Mouse (Mus musculus) intestine, embryonic 15.5 days (tissue): ENCODE data around the gene Nudt22. TPM values are rescaled to one million over a fixed set of nuclear protein-coding genes. Genes with fewer than 3 reads are reported as not detected.
"Not testable (repeated sequence)": the region's sequence is repeated elsewhere in the genome, so short reads cannot be mapped to it uniquely, and the experiment has no call there.

Source experiments
- ATAC-seq: fragments of 200-750 bp; cut with Nextera tagmentation; 2 replicates; pipeline ENCODE4 v1.8.0; 2017; ENCODE audit warnings: moderate TSS enrichment, moderate library complexity
- H3K27ac ChIP-seq: fragments of 300-500 bp; sonication (generic); 2 replicates; pipeline ENCODE4 v1.5.1; 2015; ENCODE audit warnings: mild to moderate bottlenecking, inconsistent platforms
- H3K27me3 ChIP-seq: fragments of 300-500 bp; sonication (generic); replicated peaks from 2 replicates; pipeline ENCODE4 v1.6.1; 2015; ENCODE audit warnings: inconsistent platforms
- H3K36me3 ChIP-seq: fragments of 300-500 bp; sonication (generic); 2 replicates; pipeline ENCODE4 v1.6.1; 2015; ENCODE audit warnings: inconsistent platforms
- H3K4me1 ChIP-seq: fragments of 300-500 bp; sonication (generic); replicated peaks from 2 replicates; pipeline ENCODE4 v1.6.1; 2015; ENCODE audit warnings: inconsistent platforms
- H3K4me2 ChIP-seq: fragments of 300-500 bp; sonication (generic); replicated peaks from 2 replicates; pipeline ENCODE4 v1.6.1; 2015; ENCODE audit warnings: mild to moderate bottlenecking, inconsistent platforms
- H3K4me3 ChIP-seq: fragments of 300-500 bp; sonication (generic); replicated peaks from 2 replicates; pipeline ENCODE4 v1.5.1; 2015; ENCODE audit warnings: inconsistent platforms
- H3K9ac ChIP-seq: fragments of 300-500 bp; sonication (generic); 2 replicates; pipeline ENCODE4 v1.6.1; 2015; ENCODE audit warnings: inconsistent platforms
- H3K9me3 ChIP-seq: fragments of 300-500 bp; sonication (generic); 2 replicates; pipeline ENCODE4 v1.6.1; 2016; ENCODE audit warnings: inconsistent platforms
- WGBS: fragments of 180-500 bp; shearing (Covaris S2); methylation state at CpG from one replicate; pipeline ENCODE4 v1.1.7; 2015; 5-methylcytosine and 5-hydroxymethylcytosine counted together
- polyA plus RNA-seq: library from polyadenylated mRNA; unstranded; fragments of >200 nt; fragmentation: Nextera tagmentation; extraction: Ambion mirVana; gene quantifications from 2 replicates; pipeline ENCODE4 v1.2.1, GENCODE M21; 2015

Gene Nudt22
- polyA plus RNA-seq, 1 experiment from 2014 or later: 20.6 TPM

- Histone ChIP-seq H3K4me3 (peak overlapping the region; percentile 54), H3K9me3 (no peaks in the 10 kb centered on the region), H3K27me3 (no peaks in the 10 kb centered on the region), H3K27ac (0 out of 2 replicates have a peak overlapping the region, but pooled peaks have one; percentile 33), H3K4me1 (peaks cover 37% of the 10 kb centered on the region), H3K9ac (peak overlapping the region; percentile 65), H3K36me3 (no peaks in the 10 kb centered on the region), H3K4me2 (peak overlapping the region; percentile 89)
- no peak for ATAC-seq
- 62% methylated on average over 14 of the region's 14 CpGs for WGBS
These were observed 2.7 kb downstream of the Nudt22 start for GRCm38 (mm10) chr19:6993011-6993770.

GRCm38 (mm10) chr19:6992011-6992858 is 3.7 kb downstream of the Nudt22 start, which contains the start of gene Dnajc4:
Dnajc4 (minus strand) TSS chr19:6992572.
- 2% methylated on average over 37 of the region's 37 CpGs for WGBS
- Histone ChIP-seq H3K27me3 (no peaks in the 10 kb centered on the region), H3K4me2 (peak within 1 kb of the TSS; percentile 89), H3K36me3 (no peaks in the 10 kb centered on the region), H3K4me1 (peaks cover 39% of the 10 kb centered on the region), H3K9ac (peak within 1 kb of the TSS; percentile 65), H3K9me3 (no peaks in the 10 kb centered on the region), H3K4me3 (peak within 1 kb of the TSS; percentile 54), H3K27ac (peak within 1 kb of the TSS; percentile 46)
- peak; percentile 95 for ATAC-seq

- WGBS: 92% methylated on average over 6 of the region's 6 CpGs
- not testable (repeated sequence) for H3K4me2 ChIP-seq, H3K27me3 ChIP-seq, H3K9me3 ChIP-seq, ATAC-seq, H3K36me3 ChIP-seq, H3K9ac ChIP-seq, H3K27ac ChIP-seq, H3K4me3 ChIP-seq
- peaks cover 34% of the 10 kb centered on the region for H3K4me1 ChIP-seq
These were observed 4.8 kb downstream of the Nudt22 start for GRCm38 (mm10) chr19:6991166-6991565.

- no peak for ATAC-seq
- WGBS: 91% methylated on average over 6 of the region's 6 CpGs
These were observed 5.2 kb downstream of the Nudt22 start for GRCm38 (mm10) chr19:6990712-6991111.

GRCm38 (mm10) chr19:6989251-6989650 is 6.7 kb downstream of the Nudt22 start:
- 86% methylated on average over 8 of the region's 8 CpGs for WGBS
- no peak overlapping the region for H3K9ac ChIP-seq

More at GRCm38 (mm10) chr19:6990712-6991111, 5.2 kb downstream of the Nudt22 start:
- Histone ChIP-seq H3K27me3 (no peaks in the 10 kb centered on the region), H3K4me1 (peaks cover 39% of the 10 kb centered on the region), H3K27ac (no peak overlapping the region), H3K4me2 (no peak overlapping the region), H3K9me3 (no peaks in the 10 kb centered on the region), H3K9ac (no peak overlapping the region), H3K4me3 (no peak overlapping the region), H3K36me3 (no peaks in the 10 kb centered on the region)

GRCm38 (mm10) chr19:6987904-6988285 is 8.0 kb downstream of the Nudt22 start:
- Histone ChIP-seq H3K27me3 (no peaks in the 10 kb centered on the region), H3K36me3 (peaks cover 9% of the 10 kb centered on the region), H3K4me3 (peak overlapping the region; percentile 94), H3K9me3 (no peaks in the 10 kb centered on the region), H3K27ac (peak overlapping the region; percentile 92), H3K9ac (peak overlapping the region; percentile 91), H3K4me1 (peaks cover 25% of the 10 kb centered on the region), H3K4me2 (peak overlapping the region; percentile 87)
- no peak; the same call in 1 of the 2 replicates for ATAC-seq
- WGBS: 5% methylated on average over 8 of the region's 8 CpGs

More at GRCm38 (mm10) chr19:6989251-6989650, 6.7 kb downstream of the Nudt22 start:
- H3K27me3 ChIP-seq: no peaks in the 10 kb centered on the region
- ATAC-seq: no peak
- peaks cover 32% of the 10 kb centered on the region for H3K4me1 ChIP-seq
- peaks cover 9% of the 10 kb centered on the region for H3K36me3 ChIP-seq
- H3K9me3 ChIP-seq: no peaks in the 10 kb centered on the region
- H3K27ac ChIP-seq: no peak overlapping the region
- no peak overlapping the region for H3K4me3 ChIP-seq
- 0 out of 2 replicates have a peak overlapping the region, but pooled peaks have one; percentile 9 for H3K4me2 ChIP-seq

GRCm38 (mm10) chr19:6987061-6987903 is 8.6 kb downstream of the Nudt22 start, which contains the start of gene Vegfb:
Vegfb (minus strand) TSS chr19:6987651.
- Histone ChIP-seq H3K9ac (peak within 1 kb of the TSS; percentile 91), H3K4me3 (peak within 1 kb of the TSS; percentile 94), H3K4me2 (peak within 1 kb of the TSS; percentile 87), H3K9me3 (no peaks in the 10 kb centered on the region), H3K27ac (peak within 1 kb of the TSS; percentile 92), H3K4me1 (peaks cover 23% of the 10 kb centered on the region), H3K27me3 (no peaks in the 10 kb centered on the region), H3K36me3 (peaks cover 14% of the 10 kb centered on the region)
- under 1% methylated on average over 78 of the region's 85 CpGs for WGBS
- ATAC-seq: peak; percentile 73

- Histone ChIP-seq H3K4me1 (peaks cover 23% of the 10 kb centered on the region), H3K9me3 (no peaks in the 10 kb centered on the region), H3K9ac (peak overlapping the region; percentile 91), H3K36me3 (peaks cover 17% of the 10 kb centered on the region), H3K4me3 (peak overlapping the region; percentile 94), H3K27ac (0 out of 2 replicates have a peak overlapping the region, but pooled peaks have one; percentile 92), H3K27me3 (no peaks in the 10 kb centered on the region), H3K4me2 (peak overlapping the region; percentile 87)
- WGBS: 75% methylated on average over 10 of the region's 10 CpGs
- ATAC-seq: no peak
These were observed 9.8 kb downstream of the Nudt22 start for GRCm38 (mm10) chr19:6985951-6986708.

GRCm38 (mm10) chr19:6985300-6985699 is 10.6 kb downstream of the Nudt22 start:
- no peak overlapping the region for H3K9ac ChIP-seq
- WGBS: 82% methylated on average over 19 of the region's 19 CpGs

GRCm38 (mm10) chr19:6983621-6984020 is 12.3 kb downstream of the Nudt22 start:
- Histone ChIP-seq H3K27ac (no peak overlapping the region), H3K4me1 (peaks cover 31% of the 10 kb centered on the region), H3K9ac (no peak overlapping the region), H3K4me2 (no peak overlapping the region), H3K36me3 (peaks cover 17% of the 10 kb centered on the region), H3K4me3 (no peak overlapping the region), H3K9me3 (no peaks in the 10 kb centered on the region), H3K27me3 (no peaks in the 10 kb centered on the region)
- no peak for ATAC-seq
- 93% methylated on average over 5 of the region's 5 CpGs for WGBS

More at GRCm38 (mm10) chr19:6985300-6985699, 10.6 kb downstream of the Nudt22 start:
- Histone ChIP-seq H3K4me1 (peaks cover 23% of the 10 kb centered on the region), H3K9me3 (no peaks in the 10 kb centered on the region), H3K27me3 (no peaks in the 10 kb centered on the region), H3K4me3 (no peak overlapping the region; the same call in 1 of the 2 replicates), H3K27ac (no peak overlapping the region), H3K4me2 (0 out of 2 replicates have a peak overlapping the region, but pooled peaks have one; percentile 14), H3K36me3 (peaks cover 17% of the 10 kb centered on the region)
- no peak for ATAC-seq

- Histone ChIP-seq H3K36me3 (peaks cover 28% of the 10 kb centered on the region), H3K9me3 (no peaks in the 10 kb centered on the region), H3K27me3 (no peaks in the 10 kb centered on the region), H3K4me3 (no peak overlapping the region), H3K9ac (no peak overlapping the region), H3K4me1 (peaks cover 42% of the 10 kb centered on the region), H3K27ac (no peak overlapping the region), H3K4me2 (peak overlapping the region; percentile 87)
- ATAC-seq: no peak
- 86% methylated on average over 4 of the region's 4 CpGs for WGBS
These were observed 14.5 kb downstream of the Nudt22 start for GRCm38 (mm10) chr19:6981465-6981864.
